Mouse (Mus musculus): ENCODE data around the gene Olfr557. TPM values are rescaled to one million over a fixed set of nuclear protein-coding genes. Genes with fewer than 3 reads are reported as not detected.

The Olfr557 gene
- not detected for total RNA-seq (2021)
- long read RNA-seq = 0 reads

GRCm38 (mm10) chr7:102695358-102696125 is at the start of gene Olfr557:
TSS of gene Olfr557 (plus strand) at chr7:102695910.
- peak; percentile 23 to 50 for DNase-seq (ENCODE audit: low spot score in 2 of 2)

GRCm38 (mm10) chr7:102658523-102658922 is 37.2 kb upstream of the Olfr557 start, which contains the start of gene Olfr555:
TSS of gene Olfr555 (plus strand) at chr7:102658823.
- DNase-seq (ENCODE audit: low spot score in 2 of 2) = no peak

GRCm38 (mm10) chr7:102664599-102664998 is 31.1 kb upstream of the Olfr557 start, which contains the start of gene Olfr556:
TSS of gene Olfr556 (plus strand) at chr7:102664899.
- DNase-seq (ENCODE audit: low spot score in 2 of 2) = no peak

DNA sequence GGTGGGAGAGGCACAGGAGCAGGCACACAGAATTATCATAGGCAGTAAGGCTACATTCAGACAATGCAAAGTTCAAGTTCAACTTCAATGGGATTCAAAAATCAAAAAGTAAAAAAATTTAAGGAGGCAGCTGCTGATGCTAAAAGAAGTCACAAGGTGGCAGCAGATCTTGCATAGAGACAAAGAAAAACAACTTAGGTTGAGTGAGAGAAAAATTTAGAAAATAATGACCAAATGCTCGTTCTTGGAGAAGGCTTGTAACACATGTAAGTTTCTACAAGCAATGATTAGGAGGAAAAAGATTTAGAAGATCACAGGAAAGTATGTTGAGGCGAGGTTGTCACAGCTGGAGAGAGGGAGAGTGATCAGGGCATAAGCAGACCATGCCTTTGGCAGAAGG is 30.3 kb upstream of the Olfr557 start:
- DNase-seq (ENCODE audit: low spot score in 2 of 2) = no peak

GRCm38 (mm10) chr7:102676225-102676624 is 19.5 kb upstream of the Olfr557 start:
- DNase-seq (ENCODE audit: low spot score in 2 of 2) = no peak

- no peak for DNase-seq (ENCODE audit: low spot score in 2 of 2)
These were observed 13.8 kb upstream of the Olfr557 start for GRCm38 (mm10) chr7:102681916-102682315.

GRCm38 (mm10) chr7:102686944-102687501 is 8.7 kb upstream of the Olfr557 start, which contains the start of gene Trim68:
TSS of gene Trim68 (minus strand) at chr7:102687327.
- DNase-seq (ENCODE audit: low spot score in 2 of 2) = peak; percentile 75 to 85

DNA sequence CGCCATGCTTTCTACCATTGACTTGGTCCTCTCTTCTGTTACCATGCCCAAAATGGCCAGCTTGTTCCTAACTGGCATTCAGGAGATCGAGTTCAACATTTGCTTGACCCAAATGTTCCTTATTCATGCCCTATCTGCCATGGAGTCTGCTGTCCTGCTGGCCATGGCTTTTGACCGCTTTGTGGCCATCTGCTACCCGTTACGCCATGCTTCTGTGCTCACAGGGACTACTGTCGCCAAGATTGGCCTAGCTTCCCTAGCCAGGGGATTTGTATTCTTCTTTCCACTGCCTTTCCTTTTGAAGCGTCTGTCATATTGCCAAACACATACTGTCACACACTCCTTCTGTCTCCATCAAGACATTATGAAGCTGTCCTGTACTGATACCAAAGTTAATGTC is 2.8 kb downstream of the Olfr557 start:
- DNase-seq (ENCODE audit: low spot score in 2 of 2) = no peak

DNA sequence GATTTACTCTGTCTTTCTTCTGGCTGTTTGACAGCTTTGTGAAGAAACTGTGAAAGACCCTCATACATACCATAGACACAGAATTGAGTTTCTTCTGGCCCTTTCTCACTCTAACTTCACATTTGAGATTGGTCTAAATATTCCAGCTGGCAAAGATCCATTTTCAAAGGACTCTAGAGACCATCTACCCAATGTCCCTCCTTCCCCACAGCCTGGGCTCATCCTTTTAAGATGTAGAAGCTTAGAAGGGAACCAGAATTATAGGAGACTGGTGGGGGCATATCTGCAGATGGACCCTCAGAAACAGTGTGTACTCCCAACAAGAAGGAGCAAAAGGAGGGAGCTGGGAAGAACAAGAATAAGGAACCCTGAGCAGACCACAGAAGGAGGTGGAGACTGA is 6.2 kb downstream of the Olfr557 start, which contains the start of gene Olfr558:
TSS of gene Olfr558 (plus strand) at position 301 of the 400 bp plus-strand sequence.
- DNase-seq (ENCODE audit: low spot score in 2 of 2) = no peak

GRCm38 (mm10) chr7:102718970-102719369 is 23.3 kb downstream of the Olfr557 start, which contains the start of gene Olfr33:
TSS of gene Olfr33 (minus strand) at chr7:102719070.
- no peak for DNase-seq (ENCODE audit: low spot score in 2 of 2)

- no peak for DNase-seq (ENCODE audit: low spot score in 2 of 2)
These were observed 31.7 kb downstream of the Olfr557 start, which contains the start of gene Olfr559 for GRCm38 (mm10) chr7:102727391-102727790. TSS of gene Olfr559 (minus strand) at chr7:102727491.

DNA sequence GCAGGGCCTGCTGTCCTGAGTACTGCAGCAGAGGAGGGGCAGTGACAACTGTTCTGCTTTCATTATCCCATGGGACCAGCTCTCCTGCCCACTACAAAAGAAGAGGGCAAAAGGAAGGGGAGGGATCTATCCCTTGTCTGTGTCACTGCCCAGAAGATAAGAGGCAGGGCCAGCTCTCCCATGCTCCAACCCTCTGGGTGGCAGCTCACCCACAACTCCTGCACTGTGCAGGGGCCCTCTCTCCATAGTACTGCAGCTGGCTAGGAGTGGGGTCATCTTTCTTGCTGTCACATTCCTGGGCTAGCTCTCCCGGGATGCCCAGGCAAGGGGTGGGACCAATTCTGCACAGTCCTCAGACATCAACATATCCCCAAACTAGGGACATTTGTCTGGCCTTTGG is 38.1 kb downstream of the Olfr557 start:
- no peak for DNase-seq (ENCODE audit: low spot score in 2 of 2)

GRCm38 (mm10) chr7:102737705-102738104 is 42.0 kb downstream of the Olfr557 start:
- DNase-seq (ENCODE audit: low spot score in 2 of 2) = no peak

Other genes starting within 250 kb of the Olfr557 start
- not detected for gene Olfr543, start 214.2 kb upstream of the Olfr557 start, total RNA-seq (2021)
- gene Olfr544, start 207.6 kb upstream of the Olfr557 start, total RNA-seq (2021) = not detected
- not detected for gene Olfr545, start 196.3 kb upstream of the Olfr557 start, total RNA-seq (2021)
- gene Olfr547, start 161.2 kb upstream of the Olfr557 start, total RNA-seq (2021) = not detected
- not detected for gene Olfr548-ps1, start 155.0 kb upstream of the Olfr557 start, total RNA-seq (2021)
- not detected for gene Olfr549, start 146.0 kb upstream of the Olfr557 start, total RNA-seq (2021)
- 1 to 10 TPM; 2.4 to 3.2 TPM for gene Trim21, start 130.4 kb upstream of the Olfr557 start, total RNA-seq (2021)
- gene Olfr550, start 124.5 kb upstream of the Olfr557 start, total RNA-seq (2021) = 1 to 10 TPM in 1 of 2 experiments, under 1 TPM in 1; 0.94 to 2.7 TPM
- gene Olfr551, start 104.0 kb upstream of the Olfr557 start, total RNA-seq (2021) = not detected
- gene Olfr552, start 98.1 kb upstream of the Olfr557 start, total RNA-seq (2021) = under 1 TPM; 0.13 to 0.18 TPM
- gene Olfr553, start 77.7 kb upstream of the Olfr557 start, total RNA-seq (2021) = not detected
- not detected for gene Olfr554, start 57.5 kb upstream of the Olfr557 start, total RNA-seq (2021)
- not detected for gene Olfr555, start 37.1 kb upstream of the Olfr557 start, total RNA-seq (2021)
- not detected for gene Olfr556, start 31.0 kb upstream of the Olfr557 start, total RNA-seq (2021)
- gene Trim68, start 8.6 kb upstream of the Olfr557 start, total RNA-seq (2021) = 1 to 10 TPM; 6.2 to 7.5 TPM
- under 1 TPM; 0.34 to 0.49 TPM for gene Olfr558, start 6.3 kb downstream of the Olfr557 start, total RNA-seq (2021)
- not detected for gene Olfr33, start 23.2 kb downstream of the Olfr557 start, total RNA-seq (2021)
- not detected for gene Olfr559, start 31.6 kb downstream of the Olfr557 start, total RNA-seq (2021)
- gene Olfr560, start 63.5 kb downstream of the Olfr557 start, total RNA-seq (2021) = not detected
- under 1 TPM; 0.23 to 0.76 TPM for gene Olfr78, start 63.6 kb downstream of the Olfr557 start, total RNA-seq (2021)
- not detected for gene Olfr561, start 75.3 kb downstream of the Olfr557 start, total RNA-seq (2021)
- not detected for gene Olfr564, start 107.6 kb downstream of the Olfr557 start, total RNA-seq (2021)
- not detected for gene Olfr566, start 162.9 kb downstream of the Olfr557 start, total RNA-seq (2021)
- not detected for gene Olfr568, start 181.2 kb downstream of the Olfr557 start, total RNA-seq (2021)
- gene Olfr569, start 195.0 kb downstream of the Olfr557 start, total RNA-seq (2021) = not detected
- not detected for gene Olfr570, start 198.7 kb downstream of the Olfr557 start, total RNA-seq (2021)
- not detected for gene Olfr571, start 221.6 kb downstream of the Olfr557 start, total RNA-seq (2021)
- gene Olfr572, start 228.5 kb downstream of the Olfr557 start, total RNA-seq (2021) = not detected
- gene Olfr573-ps1, start 246.7 kb downstream of the Olfr557 start, total RNA-seq (2021) = not detected

Measured in layer of hippocampus, postnatal 10 days (tissue).